Mouse (Mus musculus): ENCODE results near the gene Mei4. TPM values are rescaled to one million over a fixed set of nuclear protein-coding genes. Genes with fewer than 3 reads are reported as not detected.

Mei4 gene
- polyA plus RNA-seq, 1 experiment from 2014 or later = 0.24 TPM

DNA sequence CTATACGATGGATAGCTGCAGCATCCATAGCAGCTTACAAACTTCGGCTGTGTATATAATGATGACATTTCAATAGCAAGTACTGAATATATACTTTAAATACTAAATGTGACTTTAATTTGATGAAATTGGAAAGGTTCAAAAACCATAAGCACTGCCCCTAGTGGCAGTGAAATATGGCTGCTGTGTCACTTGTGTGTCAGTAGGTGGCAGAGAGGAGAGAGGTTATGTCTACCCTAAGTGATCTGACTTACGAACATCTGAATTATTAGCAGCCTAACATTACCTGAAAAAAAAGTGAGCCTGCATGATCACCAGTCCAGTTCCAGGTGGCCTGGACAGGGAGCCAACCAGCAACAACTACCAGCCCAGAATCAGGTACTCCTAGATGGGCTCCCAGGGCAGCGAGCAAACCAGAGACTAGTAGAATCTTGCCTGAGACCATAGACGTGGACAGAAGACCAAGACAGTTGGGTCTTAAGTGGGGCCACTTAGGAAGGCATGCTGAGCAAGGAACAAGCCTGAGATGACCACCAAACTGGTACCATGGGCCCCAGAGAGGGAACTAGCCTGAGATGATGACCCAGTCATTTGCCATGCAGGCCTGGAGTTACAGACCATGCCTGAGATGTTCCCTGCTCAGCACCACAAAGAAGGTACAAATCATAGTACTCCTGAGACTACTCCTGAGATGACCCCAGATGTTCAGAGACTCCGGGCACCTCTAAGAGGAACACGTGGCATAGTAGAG lies 384.4 kb downstream of the Mei4 start:
- WGBS (ENCODE audit: insufficient replicate concordance) = 78% methylated on average over 7 of the region's 7 CpGs

More for the DNA sequence above, 384.4 kb downstream of the Mei4 start:
- no peak overlapping the region for H3K4me2 ChIP-seq
- ATAC-seq (replicated peaks; ENCODE audit: insufficient number of reproducible peaks, low FRiP score, low TSS enrichment) = no peak
- H3K27me3 ChIP-seq (ENCODE audit: control insufficient read depth, insufficient read depth, low read length) = no peaks in the 10 kb centered on the region
- H3K4me3 ChIP-seq (ENCODE audit: low read depth, low read length) = no peak overlapping the region
- no peak overlapping the region for H3K9ac ChIP-seq (ENCODE audit: low read depth, low read length)
- no peaks in the 10 kb centered on the region for H3K9me3 ChIP-seq (replicated peaks; ENCODE audit: control insufficient read depth, low read length)
- H3K27ac ChIP-seq (ENCODE audit: low read depth, low read length) = no peak overlapping the region
- H3K36me3 ChIP-seq (ENCODE audit: control insufficient read depth, insufficient read depth, low read length) = no peaks in the 10 kb centered on the region
- no peaks in the 10 kb centered on the region for H3K4me1 ChIP-seq (ENCODE audit: control insufficient read depth, insufficient read depth, low read length)

Other genes starting within 250 kb of the Mei4 start
- gene Htr1b, start 229.8 kb upstream of the Mei4 start, polyA plus RNA-seq (2014; fragmentation: Nextera tagmentation; extraction: Ambion mirVana) = 0.69 and 0.93 TPM in 2 replicates

All from heart, embryonic 11.5 days (tissue).